Mouse (Mus musculus) embryonic fibroblast, embryonic 13.5 days (primary cell): ENCODE measurements around the gene Hexa.

Experiments used
- CTCF ChIP-seq: IDR thresholded peaks from 2 replicates; pipeline ENCODE4 v1.5.1; 2011; ENCODE audit warnings: mild to moderate bottlenecking, control low read depth, low read length, moderate library complexity, borderline replicate concordance; ENCODE audit not compliant: insufficient read depth
- POLR2A ChIP-seq: IDR thresholded peaks from 2 replicates; pipeline ENCODE4 v1.6.1; 2011; ENCODE audit warnings: low read depth, mild to moderate bottlenecking, control low read depth, low read length, moderate library complexity

GRCm38 (mm10) chr9:59589703-59590439 lies 50.5 kb downstream of the Hexa start:
- TF ChIP-seq POLR2A, result no peak
- TF ChIP-seq CTCF, result no peak
